Mouse (Mus musculus) C2C12 (cell line): Measurements from ENCODE around the gene Aym1.

Experiments used
- CEBPB ChIP-seq: IDR thresholded peaks from one replicate; pipeline ENCODE4 v1.6.1; 2011; ENCODE audit warnings: low read depth, mild to moderate bottlenecking, control low read depth, moderate library complexity
- CTCF ChIP-seq: IDR thresholded peaks from one replicate; pipeline ENCODE4 v1.5.1; 2011; ENCODE audit not compliant: control insufficient read depth, insufficient read depth, insufficient read length
- MAX ChIP-seq: IDR thresholded peaks from one replicate; pipeline ENCODE4 v1.6.1; 2011; ENCODE audit warnings: mild to moderate bottlenecking, control low read depth
- MYOD1 ChIP-seq: IDR thresholded peaks from one replicate; pipeline ENCODE4 v1.6.1; 2011; ENCODE audit warnings: low read depth; ENCODE audit not compliant: control insufficient read depth, insufficient read length
- MYOG ChIP-seq: IDR thresholded peaks from one replicate; pipeline ENCODE4 v1.6.1; 2011; ENCODE audit not compliant: control insufficient read depth, insufficient read length; ENCODE audit errors: extremely low read depth
- USF1 ChIP-seq: IDR thresholded peaks from one replicate; pipeline ENCODE4 v1.6.1; 2011; ENCODE audit warnings: low read depth, mild to moderate bottlenecking, control low read depth, moderate library complexity

- TF ChIP-seq CTCF (no peak), MAX (no peak), USF1 (no peak), MYOG (no peak), CEBPB (no peak), MYOD1 (no peak)
These were observed 7.9 kb upstream of the Aym1 start for GRCm38 (mm10) chr5:113349226-113349625.
